Mouse (Mus musculus): Measurements from ENCODE around the gene Ggn. TPM values are rescaled to one million over a fixed set of nuclear protein-coding genes. Genes with fewer than 3 reads are reported as not detected.

The Ggn gene
- 0.42 and 1.1 TPM in 2 replicates for polyA plus RNA-seq (2014; fragmentation: Nextera tagmentation; extraction: Ambion mirVana)

DNA sequence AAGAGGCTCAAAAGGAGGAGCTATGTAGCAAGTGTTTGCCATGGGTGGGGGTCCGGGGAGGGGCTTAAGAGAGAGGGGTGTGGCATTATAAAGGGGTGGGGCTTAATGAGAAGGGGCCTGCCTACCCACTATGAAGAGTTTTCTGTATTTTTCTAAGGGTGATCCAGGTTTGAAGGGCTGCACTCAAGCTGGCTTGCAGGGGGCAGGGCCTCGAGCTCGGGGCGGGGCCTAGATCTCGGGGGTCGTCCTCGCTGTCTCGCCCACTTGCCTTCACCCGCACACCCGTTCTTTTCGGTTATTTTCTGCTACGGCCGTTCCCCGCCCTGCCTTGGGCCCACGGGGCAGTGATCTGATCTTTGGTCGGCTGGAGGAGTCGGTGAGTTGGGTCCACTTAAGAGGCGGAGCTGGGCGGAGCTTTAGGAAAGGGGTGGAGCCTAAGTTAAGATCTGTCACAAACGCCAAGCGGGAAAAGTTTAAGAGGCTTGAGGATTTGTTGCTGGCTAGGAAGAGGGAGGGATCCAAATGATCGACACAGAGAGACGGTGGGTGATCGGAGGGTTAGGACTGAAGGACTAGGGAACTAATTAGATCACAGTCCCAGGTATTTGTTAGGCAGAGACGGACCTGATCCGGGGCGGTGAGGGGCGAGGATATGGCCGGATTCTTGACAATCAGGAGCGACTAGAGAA is at the start of gene Ggn, which contains the start of gene Spred3:
TSS of gene Ggn (plus strand) at position 145 of the 689 bp plus-strand sequence.
TSS of gene Spred3 (minus strand) at position 346 of the 689 bp plus-strand sequence.
- ATAC-seq (replicated peaks; ENCODE audit: insufficient number of reproducible peaks, low FRiP score, low TSS enrichment), result peak; percentile 47
- H3K27ac ChIP-seq (ENCODE audit: low read depth, low read length), result peak within 1 kb of the TSS; percentile 1; the same call in 1 of the 2 replicates
- H3K4me3 ChIP-seq (ENCODE audit: low read depth, low read length), result peak within 1 kb of the TSS; percentile 71
- under 1% methylated on average over 30 of the region's 30 CpGs for WGBS (ENCODE audit: insufficient replicate concordance)
- peaks cover 13% of the 10 kb centered on the region for H3K36me3 ChIP-seq (ENCODE audit: control insufficient read depth, insufficient read depth, low read length)
- no peaks in the 10 kb centered on the region for H3K9me3 ChIP-seq (replicated peaks; ENCODE audit: control insufficient read depth, low read length)
- peaks cover 17% of the 10 kb centered on the region for H3K4me1 ChIP-seq (ENCODE audit: control insufficient read depth, insufficient read depth, low read length)
- peak within 1 kb of the TSS; percentile 70 for H3K9ac ChIP-seq (ENCODE audit: low read depth, low read length)
- peak within 1 kb of the TSS; percentile 81 for H3K4me2 ChIP-seq
- H3K27me3 ChIP-seq (ENCODE audit: control insufficient read depth, insufficient read depth, low read length), result peaks cover 59% of the 10 kb centered on the region

DNA sequence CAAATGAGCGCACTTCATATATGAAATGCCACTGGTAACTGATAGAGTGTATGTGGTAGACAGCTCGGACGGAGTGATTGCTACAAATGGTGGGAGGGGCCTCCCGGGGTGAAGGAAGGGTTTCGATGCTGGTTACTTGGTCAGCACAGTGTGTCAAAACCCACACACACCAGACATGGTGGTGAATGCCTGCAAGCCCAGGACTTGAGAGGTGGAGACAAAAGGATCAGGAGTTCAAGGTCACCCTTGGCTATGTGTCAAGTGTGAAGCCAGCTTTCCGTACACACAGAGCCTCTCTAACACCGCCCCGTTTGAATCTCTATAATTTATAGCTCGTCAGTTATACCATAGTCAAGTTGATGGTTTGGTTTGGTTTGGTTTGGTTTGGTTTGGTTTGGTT is 47.2 kb upstream of the Ggn start:
- Histone ChIP-seq H3K4me1 (ENCODE audit: control insufficient read depth, insufficient read depth, low read length) (peaks cover 3% of the 10 kb centered on the region; the same call in 1 of the 2 replicates), H3K4me3 (ENCODE audit: low read depth, low read length) (no peak overlapping the region), H3K36me3 (ENCODE audit: control insufficient read depth, insufficient read depth, low read length) (no peaks in the 10 kb centered on the region), H3K9ac (ENCODE audit: low read depth, low read length) (no peak overlapping the region), H3K27ac (ENCODE audit: low read depth, low read length) (no peak overlapping the region), H3K4me2 (no peak overlapping the region), H3K27me3 (ENCODE audit: control insufficient read depth, insufficient read depth, low read length) (peaks cover 6% of the 10 kb centered on the region; the same call in 1 of the 2 replicates), H3K9me3 (replicated peaks; ENCODE audit: control insufficient read depth, low read length) (no peaks in the 10 kb centered on the region)
- ATAC-seq (replicated peaks; ENCODE audit: insufficient number of reproducible peaks, low FRiP score, low TSS enrichment), result no peak
- WGBS (ENCODE audit: insufficient replicate concordance), result 84% methylated on average over 9 of the region's 9 CpGs

DNA sequence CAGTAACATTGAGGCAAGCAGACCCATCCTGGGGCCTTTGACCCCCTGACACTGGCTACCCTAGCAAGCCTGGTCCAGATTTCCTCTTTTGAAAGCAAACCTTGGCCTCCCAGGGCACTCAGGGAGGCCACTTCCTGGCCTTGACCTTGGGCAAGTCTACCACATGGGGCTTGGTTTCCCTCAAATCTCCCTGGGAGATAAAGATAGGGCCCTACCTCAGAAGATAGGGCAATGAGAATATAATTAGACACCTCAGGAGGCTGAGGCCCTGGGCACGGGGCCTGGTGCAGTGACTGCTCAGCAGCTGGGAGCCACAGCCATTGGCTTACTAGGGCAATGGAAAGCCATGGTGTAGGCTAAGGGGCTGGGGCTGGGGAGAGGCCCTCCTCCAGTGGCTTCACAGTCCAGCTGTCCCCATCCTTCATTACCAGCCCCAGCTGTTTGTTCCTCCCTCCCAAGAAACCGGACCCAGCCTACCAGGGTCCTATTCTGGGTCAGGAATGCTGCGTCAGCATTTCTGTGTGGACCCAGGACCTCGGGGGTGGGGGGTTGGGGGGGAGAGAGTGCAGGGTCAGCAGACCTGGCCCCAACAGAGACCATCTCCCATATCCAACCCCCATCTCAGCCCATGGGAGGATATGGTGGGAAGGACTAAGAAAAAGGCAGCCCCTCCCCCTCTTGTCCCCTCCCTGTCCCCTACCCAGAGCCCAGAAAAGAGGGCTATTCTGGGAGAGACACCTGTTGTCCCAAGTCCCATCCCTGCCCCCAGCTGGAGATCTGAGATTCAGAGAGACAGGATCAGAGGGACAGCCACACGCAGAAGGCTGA is 46.3 kb upstream of the Ggn start:
- Histone ChIP-seq H3K4me1 (ENCODE audit: control insufficient read depth, insufficient read depth, low read length) (peaks cover 3% of the 10 kb centered on the region; the same call in 1 of the 2 replicates), H3K27ac (ENCODE audit: low read depth, low read length) (no peak overlapping the region), H3K4me2 (no peak overlapping the region), H3K27me3 (ENCODE audit: control insufficient read depth, insufficient read depth, low read length) (peaks cover 3% of the 10 kb centered on the region; the same call in 1 of the 2 replicates), H3K36me3 (ENCODE audit: control insufficient read depth, insufficient read depth, low read length) (no peaks in the 10 kb centered on the region), H3K9me3 (replicated peaks; ENCODE audit: control insufficient read depth, low read length) (no peaks in the 10 kb centered on the region), H3K9ac (ENCODE audit: low read depth, low read length) (no peak overlapping the region), H3K4me3 (ENCODE audit: low read depth, low read length) (no peak overlapping the region)
- ATAC-seq (replicated peaks; ENCODE audit: insufficient number of reproducible peaks, low FRiP score, low TSS enrichment), result no peak
- WGBS (ENCODE audit: insufficient replicate concordance), result 45% methylated on average over 5 of the region's 5 CpGs

DNA sequence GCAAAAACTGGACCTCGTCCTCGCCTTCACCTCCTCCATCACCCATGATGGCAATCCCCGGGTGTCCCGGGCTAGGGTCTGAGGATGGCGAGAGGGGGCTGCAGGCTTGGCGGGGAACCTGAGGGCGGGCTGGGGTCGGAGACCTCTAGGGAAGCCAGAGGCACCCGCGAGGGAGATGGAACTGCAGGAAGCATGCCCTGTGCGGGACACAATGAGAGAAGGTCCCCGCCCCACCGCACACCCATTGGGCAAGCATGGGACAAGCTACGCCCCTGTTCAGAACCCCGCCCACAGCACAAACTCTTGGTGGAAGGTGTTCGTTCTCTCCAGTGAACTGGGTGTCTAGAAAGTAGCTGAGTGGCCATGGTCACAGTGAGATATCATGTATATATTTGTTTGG is 45.0 kb upstream of the Ggn start, which contains the start of gene Ryr1:
TSS of gene Ryr1 (minus strand) at position 210 of the 400 bp plus-strand sequence.
- Histone ChIP-seq H3K9ac (ENCODE audit: low read depth, low read length) (no peak within 1 kb of the TSS), H3K36me3 (ENCODE audit: control insufficient read depth, insufficient read depth, low read length) (no peaks in the 10 kb centered on the region), H3K27me3 (ENCODE audit: control insufficient read depth, insufficient read depth, low read length) (no peaks in the 10 kb centered on the region), H3K9me3 (replicated peaks; ENCODE audit: control insufficient read depth, low read length) (no peaks in the 10 kb centered on the region), H3K4me2 (peak within 1 kb of the TSS; percentile 63), H3K27ac (ENCODE audit: low read depth, low read length) (no peak within 1 kb of the TSS), H3K4me3 (ENCODE audit: low read depth, low read length) (peak within 1 kb of the TSS; percentile 28), H3K4me1 (ENCODE audit: control insufficient read depth, insufficient read depth, low read length) (peaks cover 3% of the 10 kb centered on the region; the same call in 1 of the 2 replicates)
- ATAC-seq (replicated peaks; ENCODE audit: insufficient number of reproducible peaks, low FRiP score, low TSS enrichment), result peak; percentile 68; the same call in 1 of the 2 replicates
- 1% methylated on average over 16 of the region's 16 CpGs for WGBS (ENCODE audit: insufficient replicate concordance)

DNA sequence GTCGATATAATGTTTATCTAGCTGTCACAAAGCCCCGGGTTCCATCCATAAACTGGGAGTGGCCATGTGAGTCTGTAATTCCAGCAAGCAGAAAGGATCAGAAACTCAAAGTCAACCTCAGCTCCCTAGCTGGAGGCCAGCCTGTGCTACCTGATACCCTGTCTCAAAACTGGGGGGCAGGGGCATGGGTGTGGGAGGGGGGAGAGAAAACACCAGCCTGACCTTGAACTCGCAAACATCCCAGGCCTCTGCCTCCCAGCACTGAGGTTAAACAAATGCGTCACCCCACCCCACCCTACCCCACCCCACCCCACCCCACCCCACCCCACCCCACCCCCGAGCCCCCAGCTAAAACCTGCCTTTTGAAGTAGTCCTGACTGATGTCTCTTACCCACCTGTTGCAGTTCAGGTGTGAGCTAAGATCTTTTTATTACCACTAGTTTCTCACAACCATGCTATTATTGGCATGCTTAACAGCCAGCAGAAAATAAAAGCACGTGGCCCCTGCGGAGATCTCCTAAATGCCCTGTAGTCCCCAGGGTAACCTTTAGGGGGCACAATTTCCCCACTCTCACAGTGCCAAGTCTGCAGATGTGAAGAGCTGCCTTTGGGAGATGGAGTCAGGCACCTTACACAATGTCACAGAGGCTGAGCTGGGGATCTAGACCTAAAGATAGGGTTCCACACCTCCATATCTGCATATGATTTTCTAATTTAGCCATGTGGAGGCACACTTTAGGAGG is 43.7 kb upstream of the Ggn start:
- 25% methylated on average over 7 of the region's 7 CpGs for WGBS (ENCODE audit: insufficient replicate concordance)
- Histone ChIP-seq H3K4me3 (ENCODE audit: low read depth, low read length) (no peak overlapping the region), H3K27me3 (ENCODE audit: control insufficient read depth, insufficient read depth, low read length) (no peaks in the 10 kb centered on the region), H3K9me3 (replicated peaks; ENCODE audit: control insufficient read depth, low read length) (no peaks in the 10 kb centered on the region), H3K9ac (ENCODE audit: low read depth, low read length) (no peak overlapping the region), H3K27ac (ENCODE audit: low read depth, low read length) (no peak overlapping the region), H3K4me1 (ENCODE audit: control insufficient read depth, insufficient read depth, low read length) (peaks cover 3% of the 10 kb centered on the region; the same call in 1 of the 2 replicates), H3K36me3 (ENCODE audit: control insufficient read depth, insufficient read depth, low read length) (no peaks in the 10 kb centered on the region), H3K4me2 (no peak overlapping the region)
- no peak for ATAC-seq (replicated peaks; ENCODE audit: insufficient number of reproducible peaks, low FRiP score, low TSS enrichment)

DNA sequence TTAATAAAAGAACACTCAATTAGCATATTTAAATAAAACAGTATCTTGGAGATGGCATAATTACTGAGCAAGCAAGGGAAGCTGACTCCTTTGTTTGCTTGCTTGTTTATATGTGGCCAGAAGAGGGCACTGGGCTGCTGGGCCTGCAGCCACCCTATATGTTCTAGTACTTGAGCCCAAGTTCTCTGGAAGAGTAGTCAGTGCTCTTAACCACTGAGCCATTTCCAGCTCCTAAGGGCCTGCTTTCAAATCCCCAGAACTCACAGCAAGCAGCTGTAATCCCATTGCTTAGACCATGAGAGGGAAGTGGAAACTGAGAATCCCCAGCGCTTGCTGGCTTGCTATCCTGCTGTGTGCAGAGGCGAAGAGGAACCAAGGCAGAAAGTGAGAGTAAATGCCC is 41.3 kb upstream of the Ggn start:
- ATAC-seq (replicated peaks; ENCODE audit: insufficient number of reproducible peaks, low FRiP score, low TSS enrichment), result no peak
- H3K4me2 ChIP-seq, result no peak overlapping the region
- H3K4me1 ChIP-seq (ENCODE audit: control insufficient read depth, insufficient read depth, low read length), result no peaks in the 10 kb centered on the region; the same call in 1 of the 2 replicates
- H3K9ac ChIP-seq (ENCODE audit: low read depth, low read length), result no peak overlapping the region
- no peak overlapping the region for H3K27ac ChIP-seq (ENCODE audit: low read depth, low read length)
- no peaks in the 10 kb centered on the region for H3K36me3 ChIP-seq (ENCODE audit: control insufficient read depth, insufficient read depth, low read length)
- H3K4me3 ChIP-seq (ENCODE audit: low read depth, low read length), result no peak overlapping the region
- 63% methylated on average over 2 of the region's 2 CpGs for WGBS (ENCODE audit: insufficient replicate concordance)
- H3K27me3 ChIP-seq (ENCODE audit: control insufficient read depth, insufficient read depth, low read length), result no peaks in the 10 kb centered on the region
- H3K9me3 ChIP-seq (replicated peaks; ENCODE audit: control insufficient read depth, low read length), result no peaks in the 10 kb centered on the region

DNA sequence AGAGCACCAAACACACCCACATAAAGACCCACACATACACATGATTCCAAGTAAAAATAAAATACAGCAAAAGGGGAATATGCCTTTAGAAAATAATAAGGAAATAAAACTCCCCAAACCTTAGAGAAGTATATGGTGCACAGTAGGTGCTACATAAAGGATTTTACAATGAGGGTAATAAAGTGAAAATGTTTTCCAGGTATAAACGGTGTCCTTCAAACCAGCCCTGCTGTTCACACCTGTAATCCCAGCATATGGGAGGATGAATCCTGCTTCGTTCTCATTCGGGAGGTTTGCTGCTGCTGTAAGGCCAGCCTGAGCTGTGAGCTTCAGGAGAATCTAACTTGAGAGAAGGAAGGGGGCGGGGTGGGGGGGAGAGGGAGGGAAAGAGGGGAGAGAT is 35.8 kb upstream of the Ggn start:
- 2% methylated on average over 3 of the region's 4 CpGs for WGBS (ENCODE audit: insufficient replicate concordance)

More for the DNA sequence above, 35.8 kb upstream of the Ggn start:
- Histone ChIP-seq H3K9ac (ENCODE audit: low read depth, low read length) (no peak overlapping the region), H3K36me3 (ENCODE audit: control insufficient read depth, insufficient read depth, low read length) (no peaks in the 10 kb centered on the region), H3K4me1 (ENCODE audit: control insufficient read depth, insufficient read depth, low read length) (0 out of 2 replicates have a peak, but pooled peaks cover 3% of the 10 kb centered on the region), H3K27ac (ENCODE audit: low read depth, low read length) (no peak overlapping the region), H3K4me3 (ENCODE audit: low read depth, low read length) (peak overlapping the region; percentile 25), H3K27me3 (ENCODE audit: control insufficient read depth, insufficient read depth, low read length) (peaks cover 19% of the 10 kb centered on the region), H3K9me3 (replicated peaks; ENCODE audit: control insufficient read depth, low read length) (no peaks in the 10 kb centered on the region), H3K4me2 (peak overlapping the region; percentile 53)
- no peak for ATAC-seq (replicated peaks; ENCODE audit: insufficient number of reproducible peaks, low FRiP score, low TSS enrichment)

All from heart, embryonic 11.5 days (tissue).